Mouse (Mus musculus) frontal cortex, postnatal 36 days (tissue): ENCODE results near the gene Tmem94.
A peak's percentile ranks its signal among the peaks of the same experiment; 100 is the strongest.

Experiments used
- DNase-seq, 2 experiments: peaks; one replicate each; pipeline ENCODE4 v3.0.0; 2022; ENCODE audit warnings: low spot score in 2 of 2

Tmem94 gene

DNA sequence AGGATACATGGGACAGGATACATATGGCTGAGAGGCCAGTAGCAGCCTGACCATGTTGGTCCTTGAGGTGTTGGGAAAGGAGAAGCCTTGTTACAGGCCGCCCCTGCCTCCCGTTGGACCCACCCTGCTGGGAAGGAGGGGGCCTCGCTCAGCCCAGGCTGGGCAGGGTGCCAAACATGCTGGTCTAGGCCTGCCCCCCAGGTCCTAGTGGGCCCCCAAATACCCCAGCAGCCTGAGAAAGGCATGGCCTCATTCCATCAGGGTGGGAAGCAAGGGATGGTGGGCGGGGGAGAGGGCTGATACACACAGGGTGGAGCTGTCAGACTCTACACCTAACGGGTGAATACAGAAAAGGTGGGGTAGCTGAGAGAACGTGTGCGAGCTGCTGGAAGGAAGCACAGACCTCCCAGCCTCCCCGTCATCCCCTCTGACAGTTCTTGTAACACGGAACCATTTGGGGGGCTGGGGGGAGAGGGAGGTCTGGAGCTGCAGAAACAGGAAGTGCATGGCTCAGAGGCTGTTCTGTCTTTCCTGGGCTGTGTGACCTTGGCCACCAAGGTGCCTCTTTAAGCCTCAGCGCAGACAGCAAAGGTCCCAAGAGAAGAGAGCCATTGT is 43.6 kb downstream of the Tmem94 start:
- no peak for DNase-seq

DNA sequence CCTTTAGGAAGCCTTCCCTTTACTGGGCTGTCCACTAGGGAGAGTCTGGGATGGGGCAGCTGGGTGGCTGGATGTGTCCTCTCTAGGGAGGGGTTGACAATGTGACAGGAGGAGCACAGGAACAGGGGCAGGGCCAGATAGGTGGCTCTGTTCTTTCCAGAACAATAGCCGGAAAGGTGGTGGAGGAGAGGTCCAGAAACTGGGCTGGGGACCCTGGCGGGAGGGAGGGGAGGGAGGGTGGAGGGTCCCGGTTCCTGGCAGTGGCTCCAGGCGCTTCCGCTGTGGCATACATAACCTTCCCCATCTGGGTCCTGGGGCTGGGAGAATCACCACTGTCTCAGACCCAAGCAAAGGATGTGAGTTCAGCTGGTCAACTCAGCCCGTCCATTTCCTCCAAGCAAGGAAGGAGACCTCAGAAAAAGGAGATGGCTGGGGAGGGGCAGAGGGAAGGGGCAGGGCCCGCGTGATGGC is 44.1 kb downstream of the Tmem94 start:
- DNase-seq = no peak

DNA sequence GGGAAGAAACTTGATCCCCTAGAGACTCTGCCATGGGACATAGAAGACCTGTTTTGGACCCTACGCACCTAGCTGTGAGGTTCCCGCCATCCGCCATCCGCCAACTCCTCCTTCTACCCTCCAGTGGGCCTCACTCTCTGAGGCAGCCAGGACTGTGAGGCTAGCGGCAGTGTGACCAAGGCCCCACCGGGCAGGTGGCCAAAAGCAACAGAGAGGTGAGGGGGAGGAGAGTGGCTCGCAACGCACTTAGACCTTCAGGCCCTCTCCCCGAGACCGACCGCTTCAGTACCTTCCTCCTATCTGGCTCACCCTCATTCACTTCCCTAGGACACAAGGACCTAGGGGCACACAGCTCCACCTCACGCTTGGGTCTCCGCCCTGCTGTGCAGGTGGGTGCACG is 45.1 kb downstream of the Tmem94 start:
- no peak for DNase-seq

DNA sequence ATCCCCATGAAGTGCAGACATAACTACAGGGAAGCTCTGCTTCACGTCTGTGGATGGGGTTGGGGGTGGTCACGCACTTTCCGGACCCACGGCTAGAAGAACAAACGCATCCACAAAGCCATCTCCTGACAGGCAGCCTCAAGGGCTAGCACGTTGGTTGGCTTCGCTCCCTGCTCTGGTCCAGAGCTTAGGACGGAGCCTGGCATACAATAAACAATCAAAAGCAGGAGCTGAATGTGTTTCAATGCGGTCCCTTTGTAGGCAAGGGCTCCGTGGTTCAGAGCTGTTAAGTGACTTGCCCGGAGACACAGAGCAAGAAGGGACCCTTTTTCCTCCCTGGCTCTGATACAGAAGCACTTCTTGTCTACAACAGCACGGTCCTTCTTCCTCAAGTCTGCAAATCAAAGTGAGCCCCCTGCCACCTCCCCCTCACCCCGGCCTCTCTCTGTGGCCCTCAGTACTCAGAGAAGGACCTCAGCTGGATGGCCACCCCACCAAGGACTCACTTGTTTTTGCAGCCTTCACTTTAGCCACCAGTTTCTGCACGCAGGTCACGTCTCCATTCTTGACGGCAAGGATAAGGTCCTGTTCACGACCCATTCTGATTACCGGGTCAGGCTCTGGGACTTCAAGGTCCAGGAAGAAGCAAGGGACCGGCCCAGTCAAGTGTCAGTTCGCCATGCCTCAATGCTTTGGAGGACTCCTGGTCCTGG is 46.3 kb downstream of the Tmem94 start:
- DNase-seq = no peak

DNA sequence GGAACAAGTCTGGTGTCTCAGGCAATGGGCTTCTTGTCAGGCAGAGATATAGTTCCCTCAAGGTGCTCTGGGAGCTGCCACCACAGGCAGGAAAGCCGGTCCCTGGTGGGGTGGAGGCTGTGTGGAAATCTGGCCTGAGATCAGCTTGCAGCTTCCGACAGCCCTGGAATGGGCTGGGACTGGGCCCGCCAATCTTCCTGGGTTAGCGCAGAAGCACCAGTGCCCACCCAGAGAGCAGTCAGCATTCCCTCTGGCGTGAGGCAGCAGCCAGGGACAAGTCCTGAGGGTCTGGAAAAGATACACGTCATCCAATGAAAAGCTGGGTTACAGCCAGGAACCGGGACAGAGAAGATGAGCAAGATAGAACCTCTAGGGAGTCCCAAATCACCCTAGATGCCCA is 46.9 kb downstream of the Tmem94 start:
- DNase-seq = no peak

DNA sequence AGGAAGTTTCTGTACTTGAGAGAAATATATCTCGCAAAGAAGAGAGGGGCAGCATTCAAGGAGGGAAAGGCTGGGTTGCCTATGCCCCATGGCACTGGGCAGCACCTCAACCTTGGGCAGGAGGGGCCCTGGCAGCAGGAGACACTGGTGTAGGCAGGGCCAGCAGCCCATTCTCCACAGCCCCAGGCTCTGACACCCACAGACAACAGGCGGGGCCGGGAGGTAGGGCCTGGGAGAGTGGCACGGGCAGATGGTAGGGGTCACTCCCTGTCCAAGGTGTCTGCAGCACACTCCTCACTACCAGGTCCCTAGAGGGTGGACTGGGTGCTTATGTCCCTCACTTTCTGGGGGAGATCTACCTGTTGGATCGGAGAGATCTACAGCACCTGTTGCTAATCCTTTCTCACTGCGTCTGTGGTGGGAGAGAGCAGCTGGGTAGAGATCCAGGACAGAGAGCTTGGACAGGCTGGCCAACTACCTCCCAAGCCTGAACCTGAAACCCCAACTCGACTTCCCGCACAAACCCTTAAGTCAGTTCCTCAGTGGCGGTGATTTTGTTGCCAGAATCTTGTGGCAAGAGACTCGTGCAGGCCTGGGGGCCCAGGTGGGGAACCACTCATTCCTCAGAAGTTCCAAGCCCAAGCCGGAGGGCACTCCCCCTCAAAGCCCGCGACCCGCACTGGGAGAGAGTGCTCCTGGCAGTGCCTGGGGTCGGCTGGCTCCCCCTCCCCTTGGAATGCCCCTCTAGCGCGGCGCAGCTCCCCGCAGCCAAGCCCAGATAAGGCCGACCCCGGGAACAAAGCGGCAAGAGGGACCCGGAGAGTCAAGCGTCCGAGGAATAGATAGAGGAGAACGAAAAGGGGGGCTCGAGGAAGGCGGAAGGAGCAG is 47.5 kb downstream of the Tmem94 start:
- DNase-seq = no peak

DNA sequence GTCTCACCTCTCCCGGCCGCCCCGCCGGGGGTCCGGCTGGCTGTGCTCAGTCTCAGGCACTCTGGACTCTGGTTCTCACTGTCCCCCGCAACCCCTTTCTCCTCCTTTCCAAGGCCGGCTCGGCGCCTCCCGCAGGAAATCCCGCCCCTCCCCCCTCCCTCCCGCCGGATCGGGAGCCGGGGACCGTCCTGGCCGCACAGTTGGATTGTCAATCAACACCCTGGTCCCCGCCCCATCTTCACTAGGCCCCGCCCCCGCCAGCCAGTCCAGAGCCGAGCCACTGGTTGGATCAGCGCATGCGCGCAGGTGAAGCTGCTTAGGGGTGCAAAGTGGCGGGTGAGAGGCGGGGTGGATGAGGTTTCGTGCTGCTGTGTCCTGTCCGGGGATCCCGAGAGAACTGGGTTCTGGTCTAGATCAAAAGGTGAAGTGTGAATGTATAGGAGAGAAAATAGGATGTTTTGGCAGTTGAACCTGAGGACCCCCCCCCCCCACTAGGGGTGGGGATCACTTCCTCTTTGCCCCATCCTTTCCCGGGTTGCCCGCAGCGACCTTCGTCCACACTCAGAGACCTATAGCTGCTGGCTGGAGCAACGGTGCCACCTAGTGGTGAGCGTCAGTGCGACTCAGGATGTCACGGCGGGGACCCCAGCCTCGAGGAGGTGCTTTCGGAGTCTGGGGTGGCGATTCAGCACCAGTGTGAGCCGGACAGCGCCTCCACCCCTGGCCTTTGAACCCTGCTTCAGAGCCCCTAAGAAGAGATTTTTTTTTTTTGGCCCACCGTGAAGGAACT is 48.5 kb downstream of the Tmem94 start, which contains the start of gene Caskin2:
Gene Caskin2, minus strand, starts transcription at position 133 of the 790 bp plus-strand sequence.
- DNase-seq = peak; percentile 87 to 88

DNA sequence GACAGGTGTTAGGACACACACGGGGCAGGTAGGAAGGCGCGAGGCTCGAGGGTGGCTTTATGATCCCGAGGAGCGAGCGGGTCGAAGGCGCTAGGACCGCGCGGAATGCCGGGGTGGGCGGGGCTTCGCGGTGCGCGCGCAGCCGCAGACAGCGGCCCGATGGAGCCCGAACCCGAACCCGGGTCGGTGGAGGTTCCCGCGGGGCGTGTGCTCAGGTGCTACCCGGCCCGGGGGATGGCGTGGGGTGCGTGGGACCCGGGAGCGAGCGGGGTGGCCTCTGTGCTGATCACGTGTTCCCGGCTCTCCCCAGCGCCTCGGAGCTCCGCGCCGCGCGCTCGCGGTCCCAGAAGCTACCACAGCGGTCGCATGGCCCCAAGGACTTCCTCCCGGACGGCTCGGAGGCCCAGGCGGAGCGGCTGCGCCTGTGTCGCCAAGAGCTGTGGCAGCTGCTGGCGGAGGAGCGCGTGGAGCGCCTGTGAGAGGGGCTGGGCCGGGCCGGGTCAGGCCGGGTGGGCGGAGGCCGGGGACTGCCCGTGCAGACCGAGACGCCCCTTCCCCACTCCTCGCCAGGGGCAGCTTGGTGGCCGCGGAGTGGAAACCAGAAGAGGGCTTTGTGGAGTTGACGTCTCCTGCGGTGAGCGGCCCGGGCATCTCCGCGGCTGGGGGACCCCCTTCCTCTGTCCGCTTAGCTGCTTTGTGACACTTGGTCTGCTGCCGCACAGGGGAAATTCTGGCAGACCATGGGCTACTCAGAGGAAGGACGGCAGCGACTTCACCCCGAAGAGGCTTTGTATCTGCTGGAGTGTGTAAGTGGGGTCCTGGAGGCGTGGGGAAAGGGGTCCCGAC is 49.6 kb downstream of the Tmem94 start, which contains the start of gene Tsen54:
Gene Tsen54, plus strand, starts transcription at position 120 of the 846 bp plus-strand sequence.
- DNase-seq = peak; percentile 84 to 88

DNA sequence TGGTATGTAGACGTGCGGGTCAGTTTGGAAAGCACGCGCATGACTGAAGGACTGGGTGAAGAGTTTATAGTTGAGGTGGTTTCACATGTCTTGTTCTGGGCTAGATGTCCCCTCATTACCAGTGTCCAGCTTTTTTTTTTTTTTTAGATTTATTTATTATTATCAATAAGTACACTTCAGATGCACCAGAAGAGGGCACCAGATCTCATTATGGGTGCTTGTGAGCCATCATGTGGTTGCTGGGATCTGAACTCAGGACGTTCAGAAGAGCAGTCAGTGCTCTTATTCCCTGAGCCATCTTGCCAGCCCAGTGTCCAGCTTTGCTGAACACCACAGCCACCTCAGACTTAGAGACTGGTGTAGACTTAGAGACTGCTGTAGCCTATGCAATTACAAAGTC is 52.1 kb downstream of the Tmem94 start:
- DNase-seq = no peak

DNA sequence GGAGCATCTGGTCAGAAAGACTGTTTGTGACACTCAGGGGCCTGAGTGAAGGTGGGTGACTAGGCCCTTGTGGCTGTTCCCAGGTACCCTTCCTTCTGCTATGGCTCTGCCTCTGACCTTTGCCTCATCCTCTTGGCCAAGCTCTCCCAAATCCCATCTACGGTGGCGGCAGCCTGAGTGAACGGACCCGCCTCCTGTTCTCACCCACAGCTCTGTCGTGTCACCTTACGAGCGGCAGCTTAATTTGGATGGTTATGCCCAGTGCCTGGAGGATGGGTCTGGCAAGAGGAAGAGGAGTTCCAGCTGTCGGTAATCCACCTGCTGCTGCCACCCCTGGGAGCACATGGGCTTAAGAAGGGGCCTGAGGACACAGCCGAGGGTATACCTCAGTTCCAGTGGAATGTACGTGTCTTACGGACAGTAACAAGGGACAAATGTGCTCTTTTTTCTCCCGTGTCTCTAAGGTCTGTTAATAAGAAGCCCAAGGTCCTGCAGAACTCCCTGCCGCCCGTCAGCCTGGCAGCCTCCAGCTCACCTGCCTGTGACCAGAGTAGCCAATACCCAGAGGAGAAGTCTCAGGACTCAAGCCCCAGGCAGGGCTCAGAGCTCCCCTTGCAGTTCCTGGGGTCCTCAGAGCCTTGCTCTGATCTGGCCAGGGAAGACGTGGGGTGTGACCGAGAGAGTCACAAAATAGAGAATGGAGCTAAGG is 54.8 kb downstream of the Tmem94 start:
- no peak for DNase-seq

DNA sequence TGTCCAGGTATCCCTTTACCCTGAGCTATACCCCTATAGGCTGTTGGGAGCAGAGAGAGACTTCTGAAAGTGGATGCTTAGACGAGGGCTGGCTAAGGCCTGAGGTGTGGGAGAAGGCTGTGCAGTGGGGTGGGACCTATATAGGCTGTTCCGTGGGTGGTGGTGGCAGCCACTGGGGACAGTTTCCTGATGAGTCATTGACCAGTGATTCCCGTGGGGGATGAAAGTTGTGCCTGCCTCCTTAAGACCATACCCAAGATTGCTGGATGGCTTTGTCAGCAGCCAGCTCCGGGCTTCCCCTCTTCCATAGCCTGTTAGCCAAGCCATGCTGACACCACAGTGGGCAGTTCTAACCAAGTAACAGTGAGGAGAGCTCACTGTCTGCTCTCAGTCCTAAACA is 55.8 kb downstream of the Tmem94 start:
- DNase-seq = no peak

DNA sequence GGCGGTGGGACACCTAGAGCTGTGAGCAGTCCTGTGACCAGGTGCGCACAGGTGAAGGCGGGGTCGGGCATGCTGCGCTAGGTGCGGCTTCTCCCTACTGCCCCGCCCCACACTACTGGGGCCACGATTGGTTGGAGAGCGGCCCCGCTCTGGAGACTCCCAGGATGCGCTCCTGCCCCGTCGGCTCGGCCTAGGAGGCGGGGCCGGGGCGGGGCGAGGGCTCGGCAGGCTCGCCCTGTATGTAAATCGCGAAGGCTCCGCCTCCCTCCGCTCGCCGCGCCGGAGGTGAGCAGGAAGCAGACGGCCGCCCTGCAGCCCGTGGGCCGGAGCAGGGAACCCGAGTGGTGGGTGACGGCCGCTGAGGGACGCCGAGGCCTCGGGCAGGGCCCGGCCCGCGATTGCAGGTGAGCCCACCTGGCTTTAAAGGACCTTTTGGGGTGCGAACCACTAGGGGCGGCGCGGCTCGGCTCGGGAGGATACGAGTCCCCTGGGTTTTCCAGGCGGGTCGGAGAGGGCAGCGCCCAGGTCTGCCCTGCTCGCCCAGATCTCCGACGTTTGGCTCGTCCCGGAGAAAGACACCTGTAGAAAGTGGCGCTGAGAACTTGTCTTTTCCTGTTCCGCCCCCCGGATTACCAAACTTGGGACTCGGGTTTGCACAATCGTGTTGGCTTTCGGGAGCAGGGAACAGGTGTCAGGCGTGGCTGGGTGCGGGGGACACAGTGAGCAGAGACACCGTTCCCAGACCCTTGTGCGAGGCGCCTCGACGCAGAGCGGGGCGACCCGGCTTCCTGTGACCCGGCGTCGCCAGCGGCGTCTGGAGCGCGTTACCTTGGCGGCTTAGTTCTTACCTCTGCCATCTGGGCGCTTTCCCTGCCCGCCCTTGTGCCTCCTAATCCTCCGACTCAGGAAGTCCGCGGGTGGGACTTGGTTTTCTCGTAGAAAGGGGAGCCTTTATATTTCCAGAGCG is 58.8 kb downstream of the Tmem94 start, which contains the start of gene Llgl2:
Gene Llgl2, plus strand, starts transcription at position 276 of the 967 bp plus-strand sequence.
- DNase-seq = peak; percentile 51 to 53

DNA sequence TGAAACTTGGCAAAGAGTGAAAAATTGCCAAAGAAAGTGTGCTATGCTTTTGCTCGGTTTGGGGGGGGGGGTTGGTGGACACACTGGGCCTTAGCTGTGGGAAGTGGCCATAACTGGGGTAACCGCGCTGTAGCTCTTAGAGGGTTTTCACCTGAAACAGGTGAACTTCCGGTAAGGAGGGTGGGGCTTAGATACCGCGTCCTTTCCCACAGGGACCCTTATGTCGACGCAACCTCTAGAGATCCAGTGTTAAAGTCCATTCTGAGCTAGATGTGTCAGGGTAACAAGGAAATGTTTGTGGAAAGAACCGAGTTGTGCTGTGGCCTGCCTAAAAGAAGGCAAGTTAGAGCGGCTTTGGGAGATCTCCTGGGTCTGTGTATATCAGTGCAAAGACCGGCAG is 59.6 kb downstream of the Tmem94 start:
- no peak for DNase-seq

DNA sequence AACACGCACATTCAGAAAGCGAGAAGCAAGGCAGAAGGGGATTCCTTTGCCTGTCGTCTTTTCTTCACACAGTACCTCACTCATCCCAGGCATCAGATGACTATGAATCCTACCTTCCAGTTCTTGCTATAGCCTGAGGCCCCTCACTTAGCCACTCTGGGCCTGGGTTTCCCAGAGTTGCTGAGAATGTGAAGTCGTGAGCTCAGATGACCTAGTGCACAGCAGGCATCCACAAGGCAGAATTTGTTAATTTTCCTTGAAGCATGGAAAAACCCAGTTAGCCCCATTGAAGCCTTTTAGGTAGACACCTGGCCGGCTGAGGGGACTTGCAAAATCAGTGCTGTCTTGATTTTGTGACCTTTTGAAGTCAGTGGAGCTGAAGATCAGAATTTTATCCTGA is 61.3 kb downstream of the Tmem94 start:
- DNase-seq = no peak

DNA sequence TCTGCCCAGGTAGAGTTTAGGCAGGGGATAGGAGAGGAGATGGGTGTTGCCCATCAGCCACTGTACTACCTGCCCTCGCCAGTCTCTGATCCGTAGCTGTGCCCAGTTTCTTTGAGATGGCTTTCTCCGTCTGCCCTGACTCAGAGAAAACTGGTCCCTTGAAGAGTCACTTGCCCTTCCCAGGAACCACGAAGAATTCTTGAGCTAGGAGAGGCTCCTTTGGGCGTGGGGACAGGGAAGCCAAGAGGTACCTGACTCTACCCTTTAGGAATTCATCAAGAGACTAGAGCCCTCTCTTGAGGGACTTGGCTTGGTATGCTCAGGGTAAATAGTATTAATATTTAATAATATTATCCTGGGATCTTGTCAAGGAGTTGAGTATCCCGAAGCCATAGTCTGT is 62.4 kb downstream of the Tmem94 start:
- no peak for DNase-seq

DNA sequence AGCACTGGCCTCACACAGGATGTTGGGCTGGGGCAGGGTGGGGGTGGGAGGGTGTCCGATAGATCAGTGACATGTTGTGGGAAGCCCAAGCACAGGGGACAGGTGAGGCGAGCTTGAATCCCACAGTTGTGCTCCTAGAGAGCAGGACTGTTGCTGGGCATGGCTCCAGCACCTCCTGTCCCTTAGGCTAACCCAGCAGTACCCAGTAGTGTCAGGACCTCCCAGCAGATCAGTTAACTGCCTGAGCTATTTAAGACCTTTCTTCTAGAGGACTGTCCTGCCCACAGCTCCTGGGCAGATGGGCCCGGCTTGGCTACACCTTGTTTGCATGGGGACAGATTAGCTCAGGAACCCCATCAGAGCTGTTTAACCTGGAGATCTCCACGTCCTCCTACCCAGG is 63.8 kb downstream of the Tmem94 start:
- DNase-seq = no peak

DNA sequence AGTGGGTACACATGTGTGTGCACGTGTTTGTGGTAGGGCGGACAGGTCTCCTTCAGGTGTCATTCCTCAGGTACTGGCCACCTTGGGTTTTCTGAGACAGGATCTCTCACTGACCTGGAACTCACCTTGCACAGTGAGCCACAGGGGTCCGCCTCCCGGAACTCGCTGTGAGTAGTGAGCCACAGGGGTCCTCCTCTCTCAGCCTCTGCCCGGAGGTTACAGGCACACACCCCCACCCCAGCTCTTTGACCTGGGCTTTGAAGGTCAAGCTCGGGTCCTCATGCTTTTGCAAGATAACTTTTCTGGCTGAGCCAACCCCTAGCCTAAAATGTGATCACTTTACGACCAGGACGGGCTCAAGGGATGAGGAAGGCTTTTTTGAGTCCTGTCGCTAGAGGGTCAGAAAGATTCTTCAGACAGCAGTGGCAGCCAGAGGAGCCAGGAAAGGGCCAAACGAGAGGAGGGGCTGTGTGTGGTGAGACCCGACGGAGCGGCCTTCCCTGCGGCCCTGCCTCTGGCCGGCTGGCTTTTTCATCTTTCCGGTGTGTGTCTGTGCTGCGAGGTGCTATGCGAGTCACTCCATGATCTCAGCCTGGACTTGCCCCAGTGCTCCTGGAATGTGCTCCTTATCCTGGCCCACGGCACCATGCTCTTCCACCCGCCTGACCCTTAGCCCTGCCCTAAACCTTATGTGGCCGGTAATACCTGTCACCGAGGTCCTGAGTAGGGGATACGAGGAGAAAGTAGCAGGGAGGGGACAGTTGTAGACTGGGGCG is 65.5 kb downstream of the Tmem94 start:
- no peak for DNase-seq

DNA sequence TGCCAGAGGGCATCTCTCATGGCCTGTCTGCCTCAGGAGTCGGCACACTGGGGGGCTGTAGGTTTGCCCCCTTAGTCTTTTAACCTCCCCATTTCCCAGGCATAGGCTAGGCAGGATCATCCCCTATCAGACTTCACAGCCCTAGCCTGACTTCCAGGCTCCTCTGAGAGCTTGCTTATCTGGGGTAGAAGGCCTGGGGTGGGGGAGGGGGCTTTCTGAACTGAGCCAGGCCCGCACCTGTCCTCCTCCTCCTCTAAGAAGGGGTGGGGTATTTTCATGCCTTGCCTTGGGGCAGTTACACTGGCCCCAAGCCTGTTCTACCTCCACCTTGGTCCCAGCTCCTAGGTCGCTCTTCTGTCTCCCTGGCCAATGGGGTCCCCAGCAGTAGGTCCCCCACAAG is 66.3 kb downstream of the Tmem94 start:
- DNase-seq = no peak
